Mouse (Mus musculus): ENCODE measurements around the gene Kcnh8.

Kcnh8 gene

GRCm38 (mm10) chr17:52829678-52830077 lies 227.2 kb downstream of the Kcnh8 start:
- no peak for DNase-seq (ENCODE audit: low spot score in 2 of 2)

- no peak for DNase-seq (ENCODE audit: low spot score in 2 of 2)
Measured at GRCm38 (mm10) chr17:52873195-52873594, 270.7 kb downstream of the Kcnh8 start.

GRCm38 (mm10) chr17:52878964-52879363 lies 276.5 kb downstream of the Kcnh8 start:
- DNase-seq (ENCODE audit: low spot score in 2 of 2): no peak

- DNase-seq (ENCODE audit: low spot score in 2 of 2): no peak
Measured at GRCm38 (mm10) chr17:52880051-52880450, 277.5 kb downstream of the Kcnh8 start.

GRCm38 (mm10) chr17:52885210-52885609 lies 282.7 kb downstream of the Kcnh8 start:
- DNase-seq (ENCODE audit: low spot score in 2 of 2): no peak

GRCm38 (mm10) chr17:52920519-52921106 lies 318.1 kb downstream of the Kcnh8 start:
- DNase-seq (ENCODE audit: low spot score in 2 of 2): no peak

GRCm38 (mm10) chr17:52943966-52944365 lies 341.5 kb downstream of the Kcnh8 start:
- DNase-seq (ENCODE audit: low spot score in 2 of 2): no peak

GRCm38 (mm10) chr17:52972735-52973134 lies 370.2 kb downstream of the Kcnh8 start:
- no peak for DNase-seq (ENCODE audit: low spot score in 2 of 2)

GRCm38 (mm10) chr17:52980958-52981357 lies 378.4 kb downstream of the Kcnh8 start:
- DNase-seq (ENCODE audit: low spot score in 2 of 2): no peak

All from spleen, postnatal 10 days (tissue).